Mouse (Mus musculus) heart, postnatal 0 days (tissue): ENCODE measurements around the gene Bcl11b.

Source experiments
- CTCF ChIP-seq: IDR thresholded peaks from 2 replicates; pipeline ENCODE4 v1.5.1; 2016; ENCODE audit warnings: antibody characterized with exemption, control low read depth, low read depth
- EP300 ChIP-seq: IDR thresholded peaks from 2 replicates; pipeline ENCODE4 v1.6.1; 2016; ENCODE audit warnings: antibody characterized with exemption, low read depth

- TF ChIP-seq CTCF: no peak
- no peak for TF ChIP-seq EP300
These were observed 38.9 kb downstream of the Bcl11b start for GRCm38 (mm10) chr12:107964396-107965085.
